Mouse (Mus musculus) heart, postnatal 0 days (tissue): Measurements from ENCODE around the gene Dnah2.

Source experiments
- CTCF ChIP-seq: IDR thresholded peaks from 2 replicates; pipeline ENCODE4 v1.5.1; 2016; ENCODE audit warnings: antibody characterized with exemption, control low read depth, low read depth
- EP300 ChIP-seq: IDR thresholded peaks from 2 replicates; pipeline ENCODE4 v1.6.1; 2016; ENCODE audit warnings: antibody characterized with exemption, low read depth

DNA sequence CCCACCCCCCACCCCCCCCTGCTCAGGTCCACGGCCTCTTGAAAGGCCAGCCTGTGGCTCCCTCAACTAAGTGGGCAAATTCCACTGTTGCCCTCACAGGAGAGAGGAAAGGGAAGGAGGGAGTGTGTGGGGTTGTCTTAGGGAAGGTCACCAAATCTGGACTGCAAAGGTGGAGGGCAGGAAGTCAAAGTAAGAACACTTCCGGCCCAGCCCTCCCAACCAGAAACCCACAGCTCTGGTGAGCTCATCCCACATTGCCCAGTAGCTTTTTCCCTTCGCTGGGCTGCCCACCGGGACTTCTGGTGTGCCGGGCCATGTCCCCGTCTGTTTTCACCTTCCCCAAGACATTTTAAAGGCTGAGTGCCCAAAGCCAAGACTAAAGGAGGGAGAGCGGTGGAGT lies 57.2 kb downstream of the Dnah2 start:
- TF ChIP-seq CTCF (no peak), EP300 (no peak)
